Comparison of ENCODE assay signal across 11 mouse cellular contexts in the genomic region with DNA sequence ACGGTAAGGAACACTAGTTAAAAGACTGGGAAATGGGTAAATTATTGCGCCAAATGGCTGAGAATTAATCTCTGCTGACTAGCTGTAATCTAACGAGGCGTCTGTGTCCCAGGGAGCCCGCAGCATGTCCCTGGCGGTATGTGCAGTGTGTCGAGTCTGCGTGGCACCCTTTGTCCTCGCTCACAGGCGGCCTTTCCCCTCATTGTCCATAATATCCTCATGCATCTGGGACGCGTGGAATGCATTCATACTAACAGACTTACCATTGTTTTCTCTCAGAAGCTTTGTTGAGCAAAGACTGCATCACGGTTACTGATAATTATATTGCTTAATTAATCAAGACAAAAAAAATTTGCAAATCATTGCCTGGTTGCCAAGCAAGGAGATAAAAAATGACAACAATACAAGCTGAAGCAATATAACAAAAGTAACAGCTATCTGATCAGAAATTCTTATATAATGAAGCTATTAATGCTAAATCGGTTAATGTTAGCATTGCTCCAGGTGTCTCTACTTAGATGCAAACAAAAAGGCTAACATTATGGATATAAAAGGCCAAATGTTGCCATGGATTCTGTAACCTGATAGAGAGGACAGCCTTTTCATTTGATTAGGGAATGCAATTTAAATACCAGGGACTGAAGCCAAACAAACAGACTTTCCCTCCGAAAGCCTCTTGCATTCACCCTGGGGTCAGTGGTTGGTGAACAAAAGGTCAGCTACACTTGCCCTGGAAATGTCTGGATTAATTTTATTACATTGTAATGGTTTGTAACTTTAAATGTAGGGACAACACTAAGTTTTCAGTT.
DNase-seq lines count a peak whose midpoint lies in the region; ATAC-seq lines count a peak whose summit lies in the region.
"Had no signal": no experiment of that assay in that cellular context is flagged by ENCODE, and none has a peak within 500 bp of the region (broad histone marks: within the 10 kb centered on the region; RNA-seq: fewer than 3 reads in every experiment).

No protein-coding gene starts in this region.

- no peak overlapping the region for H3K4me3 ChIP-seq in hindbrain, embryonic 10.5 days
- no peak overlapping the region for H3K4me3 ChIP-seq in midbrain, embryonic 15.5 days
- H3K4me3 ChIP-seq: liver, embryonic 12.5 days had no signal

- DNase-seq in frontal cortex, postnatal 25 days (ENCODE audit: low spot score in 2 of 2) = no peak
- peak; percentile 72 for DNase-seq in embryo, embryonic 10.5 days (ENCODE audit: low spot score)
- peak; percentile 65 for DNase-seq in hindbrain, embryonic 10.5 days (ENCODE audit: low spot score)
- DNase-seq in cerebellum, postnatal 14 days = no peak
- no peak for DNase-seq in yolk sac, embryonic 10.5 days (ENCODE audit: low spot score)
- DNase-seq: adrenal gland, postnatal 25 days; gastrocnemius, postnatal 10 days had no signal

- ATAC-seq in frontal cortex, adult (ENCODE audit: low TSS enrichment) = peak; percentile 20; the same call in 1 of the 2 replicates
- ATAC-seq in midbrain, embryonic 15.5 days (replicated peaks) = peak; percentile 88
- no peak for ATAC-seq in megakaryocyte progenitor cell, adult 5-6 weeks (replicated peaks; ENCODE audit: poor library complexity)
- ATAC-seq: liver, embryonic 12.5 days had no signal

- H3K4me1 ChIP-seq in hindbrain, embryonic 10.5 days (replicated peaks) = peaks cover 48% of the 10 kb centered on the region
- peaks cover 16% of the 10 kb centered on the region for H3K4me1 ChIP-seq in midbrain, embryonic 15.5 days
- H3K4me1 ChIP-seq: liver, embryonic 12.5 days had no signal

- peak overlapping the region; percentile 24; the same call in 1 of the 2 replicates for H3K4me2 ChIP-seq in midbrain, embryonic 15.5 days
- H3K4me2 ChIP-seq: liver, embryonic 12.5 days had no signal

- peak overlapping the region; percentile 14; the same call in 1 of the 2 replicates for H3K9ac ChIP-seq in midbrain, embryonic 15.5 days
- H3K9ac ChIP-seq: liver, embryonic 12.5 days had no signal

- no peaks in the 10 kb centered on the region for H3K9me3 ChIP-seq in hindbrain, embryonic 10.5 days
- H3K9me3 ChIP-seq in midbrain, embryonic 15.5 days = no peaks in the 10 kb centered on the region
- H3K9me3 ChIP-seq: liver, embryonic 12.5 days had no signal

- peaks cover 9% of the 10 kb centered on the region; the same call in 1 of the 2 replicates for H3K27me3 ChIP-seq in hindbrain, embryonic 10.5 days (ENCODE audit: insufficient read depth, poor library complexity, severe bottlenecking)
- H3K27me3 ChIP-seq in midbrain, embryonic 15.5 days (replicated peaks) = no peaks in the 10 kb centered on the region
- H3K27me3 ChIP-seq: liver, embryonic 12.5 days had no signal

- peak overlapping the region; percentile 79 for H3K27ac ChIP-seq in hindbrain, embryonic 10.5 days
- H3K27ac ChIP-seq in midbrain, embryonic 15.5 days = peak overlapping the region; percentile 73
- H3K27ac ChIP-seq: liver, embryonic 12.5 days had no signal

- 0 out of 2 replicates have a peak, but pooled peaks cover 6% of the 10 kb centered on the region for H3K36me3 ChIP-seq in hindbrain, embryonic 10.5 days
- H3K36me3 ChIP-seq in midbrain, embryonic 15.5 days (replicated peaks) = no peaks in the 10 kb centered on the region

- 18% methylated on average over 15 of the region's 15 CpGs for WGBS in hindbrain, embryonic 10.5 days
- WGBS in midbrain, embryonic 15.5 days = 8% methylated on average over 15 of the region's 15 CpGs

Comparison
In these comparisons a context has a peak if more than half of its experiments do, and no peak if none do; other contexts are left out.
1. DNase-seq: peak in embryo, embryonic 10.5 days (single experiment) and hindbrain, embryonic 10.5 days (single experiment); none in frontal cortex, postnatal 25 days (0 of 2), cerebellum, postnatal 14 days (0 of 2) and yolk sac, embryonic 10.5 days (single experiment).